15 mouse cellular contexts compared by ENCODE assay signal in the genomic region with DNA sequence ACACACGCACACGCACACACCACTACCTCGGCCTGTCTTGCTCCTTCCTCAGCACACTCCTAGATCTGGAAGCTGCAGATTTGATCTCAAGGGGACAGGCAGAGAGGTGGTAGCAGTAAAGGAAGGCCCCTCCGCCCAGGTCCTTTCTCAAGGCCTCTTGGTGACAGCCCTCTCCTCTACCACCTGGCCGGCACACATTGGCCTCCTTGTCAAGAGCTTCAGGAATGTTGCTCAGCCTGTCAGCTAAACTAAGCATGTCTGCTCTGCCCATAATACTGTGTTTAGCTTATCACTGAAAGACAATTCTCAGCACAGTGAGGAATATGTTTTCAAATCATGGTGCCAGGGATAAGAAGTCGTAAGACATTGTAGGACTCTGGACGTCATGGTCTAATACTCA. TPM values are rescaled to one million over a fixed set of nuclear protein-coding genes. Genes with fewer than 3 reads are reported as not detected.
DNase-seq lines count a peak whose midpoint lies in the region; ATAC-seq and TF ChIP-seq lines count a peak whose summit lies in the region.
"Had no signal": no experiment of that assay in that cellular context is flagged by ENCODE, and none has a peak within 500 bp of the region (broad histone marks: within the 10 kb centered on the region; RNA-seq: fewer than 3 reads in every experiment).

No protein-coding gene starts in this region.

- H3K4me3 ChIP-seq in limb, embryonic 12.5 days (replicated peaks): no peak overlapping the region
- no peak overlapping the region for H3K4me3 ChIP-seq in limb, embryonic 10.5 days
- no peak overlapping the region for H3K4me3 ChIP-seq in stomach, embryonic 15.5 days (replicated peaks)
- H3K4me3 ChIP-seq in stomach, postnatal 0 days (ENCODE audit: low read depth, low read length): no peak overlapping the region
- H3K4me3 ChIP-seq in midbrain, embryonic 12.5 days: no peak overlapping the region
- H3K4me3 ChIP-seq: embryonic facial prominence, embryonic 15.5 days; forebrain, embryonic 12.5 days; myocyte had no signal

- H3K9me3 ChIP-seq in limb, embryonic 12.5 days: no peaks in the 10 kb centered on the region
- no peaks in the 10 kb centered on the region for H3K9me3 ChIP-seq in limb, embryonic 10.5 days (replicated peaks)
- H3K9me3 ChIP-seq in stomach, embryonic 15.5 days: no peaks in the 10 kb centered on the region
- H3K9me3 ChIP-seq in stomach, postnatal 0 days (ENCODE audit: control insufficient read depth, low read length): no peaks in the 10 kb centered on the region
- no peaks in the 10 kb centered on the region for H3K9me3 ChIP-seq in midbrain, embryonic 12.5 days
- H3K9me3 ChIP-seq: embryonic facial prominence, embryonic 15.5 days; forebrain, embryonic 12.5 days; G1E had no signal

- ATAC-seq in limb, embryonic 12.5 days (ENCODE audit: insufficient number of reproducible peaks, insufficient read depth, low FRiP score, low TSS enrichment, low read depth): no peak
- no peak for ATAC-seq in stomach, embryonic 15.5 days (ENCODE audit: insufficient read depth, low FRiP score, low read depth)
- ATAC-seq in stomach, postnatal 0 days (ENCODE audit: low FRiP score, low TSS enrichment): no peak
- no peak for ATAC-seq in midbrain, embryonic 12.5 days (ENCODE audit: low FRiP score, low read depth)
- no peak for ATAC-seq in cerebellum, adult (ENCODE audit: insufficient number of reproducible peaks, low FRiP score, low TSS enrichment)
- ATAC-seq: intestine, postnatal 0 days had no signal

- H3K27ac ChIP-seq in limb, embryonic 12.5 days: no peak overlapping the region
- H3K27ac ChIP-seq in limb, embryonic 10.5 days: no peak overlapping the region
- H3K27ac ChIP-seq in stomach, embryonic 15.5 days: peak overlapping the region; percentile 7; the same call in 1 of the 2 replicates
- H3K27ac ChIP-seq in stomach, postnatal 0 days (replicated peaks): no peak overlapping the region
- 0 out of 2 replicates have a peak overlapping the region, but pooled peaks have one; percentile 16 for H3K27ac ChIP-seq in midbrain, embryonic 12.5 days (replicated peaks)
- H3K27ac ChIP-seq: embryonic facial prominence, embryonic 15.5 days; forebrain, embryonic 12.5 days; kidney, postnatal 0 days had no signal

- DNase-seq in limb, embryonic 10.5 days (ENCODE audit: low spot score): no peak
- no peak for DNase-seq in stomach, postnatal 0 days (ENCODE audit: low spot score)
- DNase-seq in thymus, postnatal 14 days: no peak
- DNase-seq: heart, postnatal 14 days; liver had no signal

- TF ChIP-seq CTCF in stomach, postnatal 0 days (IDR thresholded peaks at IDR 0.05; ENCODE audit: low read depth): no peak

- peaks cover 18% of the 10 kb centered on the region for H3K36me3 ChIP-seq in limb, embryonic 12.5 days
- H3K36me3 ChIP-seq in limb, embryonic 10.5 days: peaks cover 18% of the 10 kb centered on the region
- H3K36me3 ChIP-seq in stomach, embryonic 15.5 days: peaks cover 17% of the 10 kb centered on the region
- peaks cover 12% of the 10 kb centered on the region for H3K36me3 ChIP-seq in stomach, postnatal 0 days (ENCODE audit: control insufficient read depth, insufficient read depth, low read length)
- peaks cover 19% of the 10 kb centered on the region for H3K36me3 ChIP-seq in midbrain, embryonic 12.5 days

- no peaks in the 10 kb centered on the region for H3K27me3 ChIP-seq in limb, embryonic 12.5 days
- H3K27me3 ChIP-seq in limb, embryonic 10.5 days (ENCODE audit: low read depth, poor library complexity, severe bottlenecking): no peaks in the 10 kb centered on the region
- H3K27me3 ChIP-seq in stomach, embryonic 15.5 days (replicated peaks): no peaks in the 10 kb centered on the region
- no peaks in the 10 kb centered on the region for H3K27me3 ChIP-seq in stomach, postnatal 0 days (ENCODE audit: control insufficient read depth, insufficient read depth, low read length)
- H3K27me3 ChIP-seq in midbrain, embryonic 12.5 days: no peaks in the 10 kb centered on the region
- H3K27me3 ChIP-seq: embryonic facial prominence, embryonic 15.5 days; forebrain, embryonic 12.5 days had no signal

- H3K4me1 ChIP-seq in limb, embryonic 12.5 days (replicated peaks): no peaks in the 10 kb centered on the region
- H3K4me1 ChIP-seq in limb, embryonic 10.5 days: no peaks in the 10 kb centered on the region
- H3K4me1 ChIP-seq in stomach, embryonic 15.5 days: 0 out of 2 replicates have a peak, but pooled peaks cover 2% of the 10 kb centered on the region
- H3K4me1 ChIP-seq in stomach, postnatal 0 days (replicated peaks; ENCODE audit: control insufficient read depth, insufficient read depth): no peaks in the 10 kb centered on the region
- peaks cover 6% of the 10 kb centered on the region; the same call in 1 of the 2 replicates for H3K4me1 ChIP-seq in midbrain, embryonic 12.5 days
- H3K4me1 ChIP-seq: embryonic facial prominence, embryonic 15.5 days had no signal

- 88% methylated on average over 7 of the region's 7 CpGs for WGBS in limb, embryonic 12.5 days
- 94% methylated on average over 7 of the region's 7 CpGs for whole genome bisulfite sequencing in limb, embryonic 10.5 days
- 74% methylated on average over 7 of the region's 7 CpGs for WGBS in stomach, embryonic 15.5 days
- WGBS in stomach, postnatal 0 days: 64% methylated on average over 7 of the region's 7 CpGs
- WGBS in midbrain, embryonic 12.5 days: 86% methylated on average over 7 of the region's 7 CpGs

- H3K4me2 ChIP-seq in limb, embryonic 12.5 days: no peak overlapping the region
- no peak overlapping the region for H3K4me2 ChIP-seq in stomach, embryonic 15.5 days
- H3K4me2 ChIP-seq in stomach, postnatal 0 days (replicated peaks; ENCODE audit: low read depth): no peak overlapping the region
- no peak overlapping the region for H3K4me2 ChIP-seq in midbrain, embryonic 12.5 days (replicated peaks)
- H3K4me2 ChIP-seq: embryonic facial prominence, embryonic 15.5 days; forebrain, embryonic 12.5 days had no signal

- H3K9ac ChIP-seq in limb, embryonic 12.5 days (replicated peaks): 0 out of 2 replicates have a peak overlapping the region, but pooled peaks have one; percentile 27
- no peak overlapping the region for H3K9ac ChIP-seq in stomach, embryonic 15.5 days
- H3K9ac ChIP-seq in stomach, postnatal 0 days (ENCODE audit: low read length): no peak overlapping the region
- no peak overlapping the region for H3K9ac ChIP-seq in midbrain, embryonic 12.5 days (replicated peaks)
- H3K9ac ChIP-seq: embryonic facial prominence, embryonic 15.5 days; forebrain, embryonic 12.5 days had no signal

- TF ChIP-seq EP300 in stomach, postnatal 0 days (optimal IDR thresholded peaks at IDR 0.05): no peak

RNA-seq across cellular contexts. Expression of a gene that starts 13.3 kb away (rescaled TPM):
- not detected in 2 replicates for polyA plus RNA-seq in limb, embryonic 12.5 days (2016; fragmentation: Nextera tagmentation; extraction: Ambion mirVana)
- not detected in 2 replicates for polyA plus RNA-seq in limb, embryonic 10.5 days (2016; fragmentation: Nextera tagmentation; extraction: Ambion mirVana)
- polyA plus RNA-seq in stomach, embryonic 15.5 days (2015; fragmentation: Nextera tagmentation; extraction: Ambion mirVana): 8.2 and 15.8 TPM in 2 replicates
- 42.8 and 44.5 TPM in 2 replicates for polyA plus RNA-seq in stomach, postnatal 0 days (2015; fragmentation: Nextera tagmentation; extraction: Ambion mirVana)
- polyA plus RNA-seq in midbrain, embryonic 12.5 days (2016; fragmentation: Nextera tagmentation; extraction: Ambion mirVana): 0.09 TPM in 1 of 2 replicates, not detected in the other
- polyA plus RNA-seq: forebrain, embryonic 12.5 days; G1E had no signal

RNA-seq across cellular contexts. Expression of a gene that starts 19.7 kb away (rescaled TPM):
- not detected in 2 replicates for polyA plus RNA-seq in limb, embryonic 12.5 days (2016; fragmentation: Nextera tagmentation; extraction: Ambion mirVana)
- polyA plus RNA-seq in limb, embryonic 10.5 days (2016; fragmentation: Nextera tagmentation; extraction: Ambion mirVana): not detected in 2 replicates
- 0.24 TPM in 2 replicates for polyA plus RNA-seq in stomach, embryonic 15.5 days (2015; fragmentation: Nextera tagmentation; extraction: Ambion mirVana)
- polyA plus RNA-seq in stomach, postnatal 0 days (2015; fragmentation: Nextera tagmentation; extraction: Ambion mirVana): 12.8 and 17.6 TPM in 2 replicates
- polyA plus RNA-seq in midbrain, embryonic 12.5 days (2016; fragmentation: Nextera tagmentation; extraction: Ambion mirVana): 0.13 TPM in 1 of 2 replicates, not detected in the other
- polyA plus RNA-seq: G1E had no signal

RNA-seq across cellular contexts. Expression of a gene that starts 35.6 kb away (rescaled TPM):
- polyA plus RNA-seq in limb, embryonic 12.5 days (2016; fragmentation: Nextera tagmentation; extraction: Ambion mirVana): 42.8 and 46.2 TPM in 2 replicates
- polyA plus RNA-seq in limb, embryonic 10.5 days (2016; fragmentation: Nextera tagmentation; extraction: Ambion mirVana): 37.9 and 43.5 TPM in 2 replicates
- polyA plus RNA-seq in stomach, embryonic 15.5 days (2015; fragmentation: Nextera tagmentation; extraction: Ambion mirVana): 31.4 and 37.0 TPM in 2 replicates
- 23.3 and 24.9 TPM in 2 replicates for polyA plus RNA-seq in stomach, postnatal 0 days (2015; fragmentation: Nextera tagmentation; extraction: Ambion mirVana)
- 46.6 and 48.0 TPM in 2 replicates for polyA plus RNA-seq in midbrain, embryonic 12.5 days (2016; fragmentation: Nextera tagmentation; extraction: Ambion mirVana)

Comparison
In these comparisons a context has a peak if more than half of its experiments do, and no peak if none do; other contexts are left out.
1. H3K27ac ChIP-seq: peak in stomach, embryonic 15.5 days (single experiment) and midbrain, embryonic 12.5 days (single experiment); none in limb, embryonic 12.5 days (single experiment), limb, embryonic 10.5 days (single experiment) and stomach, postnatal 0 days (single experiment).
2. RNA of a gene that starts 19.7 kb away (polyA plus RNA-seq): 12.8 to 17.6 TPM in stomach, postnatal 0 days; 0.24 TPM in stomach, embryonic 15.5 days, 0.13 TPM in midbrain, embryonic 12.5 days, not detected in limb, embryonic 12.5 days and not detected in limb, embryonic 10.5 days; every median in the first group is over 10 times any median in the second.